Mouse (Mus musculus) heart, embryonic 13.5 days (tissue): ENCODE results near the gene Cldn24. TPM values are rescaled to one million over a fixed set of nuclear protein-coding genes. Genes with fewer than 3 reads are reported as not detected.

ENCODE experiments used
- ATAC-seq: fragments of 200-750 bp; cut with Nextera tagmentation; 2 replicates; pipeline ENCODE4 v1.8.0; 2017; ENCODE audit warnings: moderate TSS enrichment; ENCODE audit not compliant: insufficient number of reproducible peaks, low FRiP score, low TSS enrichment; ENCODE audit errors: extremely low read depth
- H3K27ac ChIP-seq: fragments of 300-500 bp; sonication (generic); replicated peaks from 2 replicates; pipeline ENCODE4 v1.5.1; 2015; ENCODE audit warnings: moderate library complexity, mild to moderate bottlenecking, inconsistent platforms
- H3K27me3 ChIP-seq: fragments of 300-500 bp; sonication (generic); replicated peaks from 2 replicates; pipeline ENCODE4 v1.6.1; 2015; ENCODE audit warnings: mild to moderate bottlenecking, inconsistent platforms
- H3K36me3 ChIP-seq: fragments of 300-500 bp; sonication (generic); 2 replicates; pipeline ENCODE4 v1.6.1; 2015; ENCODE audit warnings: mild to moderate bottlenecking, inconsistent platforms
- H3K4me1 ChIP-seq: fragments of 300-500 bp; sonication (generic); 2 replicates; pipeline ENCODE4 v1.6.1; 2015; ENCODE audit warnings: inconsistent platforms
- H3K4me2 ChIP-seq: fragments of 300-500 bp; sonication (generic); 2 replicates; pipeline ENCODE4 v1.6.1; 2015; ENCODE audit warnings: inconsistent platforms, mild to moderate bottlenecking, moderate library complexity
- H3K4me3 ChIP-seq: fragments of 300-500 bp; sonication (generic); 2 replicates; pipeline ENCODE4 v1.5.1; 2015; ENCODE audit warnings: moderate library complexity, mild to moderate bottlenecking, inconsistent platforms
- H3K9ac ChIP-seq: fragments of 300-500 bp; sonication (generic); 2 replicates; pipeline ENCODE4 v1.6.1; 2015; ENCODE audit warnings: inconsistent platforms, mild to moderate bottlenecking, moderate library complexity
- H3K9me3 ChIP-seq: fragments of 300-500 bp; sonication (generic); 2 replicates; pipeline ENCODE4 v1.6.1; 2016; ENCODE audit warnings: inconsistent platforms
- WGBS: fragments of 180-500 bp; shearing (Covaris S2); methylation state at CpG from one replicate; pipeline ENCODE4 v1.1.7; 2015; ENCODE audit warnings: mixed read lengths; 5-methylcytosine and 5-hydroxymethylcytosine counted together
- polyA plus RNA-seq: library from polyadenylated mRNA; unstranded; fragments of >200 nt; fragmentation: Nextera tagmentation; extraction: Ambion mirVana; gene quantifications from 2 replicates; pipeline ENCODE4 v1.2.1, GENCODE M21; 2015

Cldn24 gene
- polyA plus RNA-seq, 1 experiment from 2014 or later = not detected

- Histone ChIP-seq H3K36me3 (peaks cover 48% of the 10 kb centered on the region), H3K4me1 (peaks cover 10% of the 10 kb centered on the region), H3K9ac (no peak overlapping the region), H3K9me3 (no peaks in the 10 kb centered on the region), H3K4me2 (no peak overlapping the region), H3K27me3 (no peaks in the 10 kb centered on the region), H3K4me3 (no peak overlapping the region), H3K27ac (no peak overlapping the region)
- WGBS = 85% methylated on average over 9 of the region's 9 CpGs
- ATAC-seq = no peak
Measured at GRCm38 (mm10) chr8:47826911-47827310, 5.0 kb downstream of the Cldn24 start.

- no peak overlapping the region for H3K9ac ChIP-seq
- no peak overlapping the region for H3K4me3 ChIP-seq
- no peaks in the 10 kb centered on the region for H3K4me1 ChIP-seq
- H3K27ac ChIP-seq = no peak overlapping the region
- peaks cover 76% of the 10 kb centered on the region for H3K36me3 ChIP-seq
- WGBS = 76% methylated on average over 6 of the region's 6 CpGs
- no peaks in the 10 kb centered on the region for H3K27me3 ChIP-seq
- H3K9me3 ChIP-seq = no peaks in the 10 kb centered on the region
- no peak for ATAC-seq
- H3K4me2 ChIP-seq = no peak overlapping the region
Measured at GRCm38 (mm10) chr8:47832616-47833015, 10.7 kb downstream of the Cldn24 start.

GRCm38 (mm10) chr8:47833944-47834343 lies 12.0 kb downstream of the Cldn24 start:
- no peak overlapping the region for H3K4me3 ChIP-seq
- H3K4me2 ChIP-seq = no peak overlapping the region
- H3K27me3 ChIP-seq = no peaks in the 10 kb centered on the region
- no peaks in the 10 kb centered on the region for H3K9me3 ChIP-seq
- no peak overlapping the region for H3K9ac ChIP-seq
- ATAC-seq = no peak
- H3K4me1 ChIP-seq = no peaks in the 10 kb centered on the region
- H3K36me3 ChIP-seq = peaks cover 74% of the 10 kb centered on the region
- 85% methylated on average over 1 of the region's 1 CpGs for WGBS
- no peak overlapping the region for H3K27ac ChIP-seq

- H3K4me3 ChIP-seq = no peak overlapping the region
- no peak for ATAC-seq
- 65% methylated on average over 7 of the region's 7 CpGs for WGBS
- H3K36me3 ChIP-seq = peaks cover 93% of the 10 kb centered on the region
- no peaks in the 10 kb centered on the region for H3K27me3 ChIP-seq
- no peak overlapping the region for H3K4me2 ChIP-seq
- no peak overlapping the region; the same call in 1 of the 2 replicates for H3K9ac ChIP-seq
- no peaks in the 10 kb centered on the region for H3K4me1 ChIP-seq
- H3K27ac ChIP-seq = no peak overlapping the region
- peaks cover 5% of the 10 kb centered on the region for H3K9me3 ChIP-seq
Measured at GRCm38 (mm10) chr8:47843063-47843462, 21.1 kb downstream of the Cldn24 start.

- Histone ChIP-seq H3K4me1 (no peaks in the 10 kb centered on the region), H3K36me3 (peaks cover 93% of the 10 kb centered on the region), H3K4me3 (no peak overlapping the region), H3K27me3 (no peaks in the 10 kb centered on the region), H3K9ac (no peak overlapping the region), H3K9me3 (peaks cover 5% of the 10 kb centered on the region), H3K27ac (no peak overlapping the region), H3K4me2 (no peak overlapping the region)
- 93% methylated on average over 10 of the region's 10 CpGs for WGBS
- ATAC-seq = no peak
Measured at GRCm38 (mm10) chr8:47843651-47844050, 21.7 kb downstream of the Cldn24 start.

- Histone ChIP-seq H3K27me3 (no peaks in the 10 kb centered on the region), H3K9me3 (no peaks in the 10 kb centered on the region), H3K4me3 (no peak overlapping the region), H3K4me2 (no peak overlapping the region), H3K9ac (no peak overlapping the region), H3K36me3 (peaks cover 94% of the 10 kb centered on the region), H3K27ac (no peak overlapping the region), H3K4me1 (no peaks in the 10 kb centered on the region)
- no peak for ATAC-seq
- WGBS = 87% methylated on average over 13 of the region's 13 CpGs
Measured at GRCm38 (mm10) chr8:47845956-47846355, 24.0 kb downstream of the Cldn24 start.

GRCm38 (mm10) chr8:47847161-47847560 lies 25.2 kb downstream of the Cldn24 start:
- no peak overlapping the region for H3K27ac ChIP-seq
- no peak overlapping the region for H3K4me2 ChIP-seq
- no peak overlapping the region for H3K4me3 ChIP-seq
- peaks cover 91% of the 10 kb centered on the region for H3K36me3 ChIP-seq
- H3K27me3 ChIP-seq = no peaks in the 10 kb centered on the region
- H3K9ac ChIP-seq = no peak overlapping the region
- peaks cover 10% of the 10 kb centered on the region for H3K4me1 ChIP-seq
- 80% methylated on average over 14 of the region's 14 CpGs for WGBS
- no peaks in the 10 kb centered on the region for H3K9me3 ChIP-seq
- ATAC-seq = no peak

- Histone ChIP-seq H3K4me3 (no peak overlapping the region), H3K4me2 (no peak overlapping the region), H3K27ac (no peak overlapping the region), H3K27me3 (no peaks in the 10 kb centered on the region), H3K9ac (no peak overlapping the region), H3K4me1 (peaks cover 18% of the 10 kb centered on the region), H3K9me3 (no peaks in the 10 kb centered on the region), H3K36me3 (peaks cover 84% of the 10 kb centered on the region)
- no peak for ATAC-seq
- WGBS = 87% methylated on average over 6 of the region's 6 CpGs
Measured at GRCm38 (mm10) chr8:47847931-47848330, 26.0 kb downstream of the Cldn24 start.

GRCm38 (mm10) chr8:47849842-47850241 lies 27.9 kb downstream of the Cldn24 start:
- H3K4me1 ChIP-seq = peaks cover 23% of the 10 kb centered on the region
- no peaks in the 10 kb centered on the region for H3K9me3 ChIP-seq
- ATAC-seq = no peak
- no peaks in the 10 kb centered on the region for H3K27me3 ChIP-seq
- 71% methylated on average over 8 of the region's 8 CpGs for WGBS
- no peak overlapping the region for H3K27ac ChIP-seq
- no peak overlapping the region for H3K4me3 ChIP-seq
- H3K36me3 ChIP-seq = peaks cover 82% of the 10 kb centered on the region
- H3K9ac ChIP-seq = no peak overlapping the region
- no peak overlapping the region for H3K4me2 ChIP-seq

- Histone ChIP-seq H3K4me1 (peaks cover 23% of the 10 kb centered on the region), H3K36me3 (peaks cover 83% of the 10 kb centered on the region), H3K4me3 (peak overlapping the region; percentile 20), H3K27ac (peak overlapping the region; percentile 81), H3K27me3 (no peaks in the 10 kb centered on the region), H3K4me2 (peak overlapping the region; percentile 53), H3K9me3 (no peaks in the 10 kb centered on the region), H3K9ac (peak overlapping the region; percentile 13; the same call in 1 of the 2 replicates)
- ATAC-seq = no peak
- 39% methylated on average over 12 of the region's 12 CpGs for WGBS
Measured at GRCm38 (mm10) chr8:47851824-47852502, 30.0 kb downstream of the Cldn24 start.

- WGBS = 74% methylated on average over 5 of the region's 5 CpGs
- no peak overlapping the region for H3K4me3 ChIP-seq
- H3K4me2 ChIP-seq = no peak overlapping the region
- ATAC-seq = no peak
- peak overlapping the region; percentile 81 for H3K27ac ChIP-seq
- peaks cover 23% of the 10 kb centered on the region for H3K4me1 ChIP-seq
- no peaks in the 10 kb centered on the region for H3K27me3 ChIP-seq
- no peak overlapping the region for H3K9ac ChIP-seq
- peaks cover 82% of the 10 kb centered on the region for H3K36me3 ChIP-seq
- no peaks in the 10 kb centered on the region for H3K9me3 ChIP-seq
Measured at GRCm38 (mm10) chr8:47852737-47853136, 30.8 kb downstream of the Cldn24 start.

- peaks cover 82% of the 10 kb centered on the region for H3K36me3 ChIP-seq
- H3K9me3 ChIP-seq = no peaks in the 10 kb centered on the region
- 85% methylated on average over 5 of the region's 5 CpGs for WGBS
- H3K4me3 ChIP-seq = no peak overlapping the region
- H3K4me2 ChIP-seq = no peak overlapping the region
- peak overlapping the region; percentile 81; the same call in 1 of the 2 replicates for H3K27ac ChIP-seq
- H3K9ac ChIP-seq = no peak overlapping the region
- peaks cover 23% of the 10 kb centered on the region for H3K4me1 ChIP-seq
- no peak for ATAC-seq
- no peaks in the 10 kb centered on the region for H3K27me3 ChIP-seq
Measured at GRCm38 (mm10) chr8:47853356-47853755, 31.4 kb downstream of the Cldn24 start.
